Mouse (Mus musculus): Measurements from ENCODE around the gene Slc11a1. TPM values are rescaled to one million over a fixed set of nuclear protein-coding genes. Genes with fewer than 3 reads are reported as not detected.
"Not testable (repeated sequence)": the region's sequence is repeated elsewhere in the genome, so short reads cannot be mapped to it uniquely, and the experiment has no call there.

Gene Slc11a1
- polyA plus RNA-seq, 1 experiment from 2014 or later, result 0.10 TPM

GRCm38 (mm10) chr1:74393697-74394096 is 18.7 kb downstream of the Slc11a1 start:
- ATAC-seq, result no peak
- in situ Hi-C loops (cut with MboI; ENCODE audit: low pct_unique_long_range_greater_than_20kb), result no loop called here
- DNase-seq (ENCODE audit: low read depth, low spot score), result no peak
- no peak for TF ChIP-seq CTCF (IDR thresholded peaks at IDR 0.05)
- CTCF ChIA-PET, result no interaction called here
- no peaks in the 10 kb centered on the region for H3K27me3 ChIP-seq
- POLR2A ChIA-PET, result no interaction called here

- TF ChIP-seq CTCF (IDR thresholded peaks at IDR 0.05), result no peak
- DNase-seq (ENCODE audit: low read depth, low spot score) (no peak), ATAC-seq (no peak)
- in situ Hi-C loops (cut with MboI; ENCODE audit: low pct_unique_long_range_greater_than_20kb), result no loop called here
- CTCF ChIA-PET, result no interaction called here
- POLR2A ChIA-PET, result no interaction called here
- no peaks in the 10 kb centered on the region for H3K27me3 ChIP-seq
Measured at GRCm38 (mm10) chr1:74394311-74394710, 19.3 kb downstream of the Slc11a1 start.

DNA sequence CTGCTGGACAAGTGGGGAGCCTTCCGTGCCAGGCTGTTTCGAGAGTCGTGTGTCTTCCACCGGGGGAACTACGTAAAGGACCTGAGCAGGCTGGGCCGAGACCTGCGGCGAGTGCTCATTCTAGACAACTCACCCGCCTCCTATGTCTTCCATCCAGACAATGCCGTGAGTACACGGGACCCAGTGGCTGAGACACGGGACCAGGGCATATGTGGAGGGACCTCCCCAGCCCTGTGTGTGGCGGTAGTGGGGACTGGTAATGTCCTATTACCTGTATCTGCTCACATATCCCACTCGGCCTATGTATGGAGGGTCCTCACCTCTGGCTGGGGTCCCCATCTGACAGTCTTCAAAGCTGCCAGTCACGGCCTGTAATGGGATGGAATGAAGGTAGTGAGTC is 19.9 kb downstream of the Slc11a1 start:
- no peak for ATAC-seq
- H3K27me3 ChIP-seq, result no peaks in the 10 kb centered on the region
- DNase-seq (ENCODE audit: low read depth, low spot score), result no peak
- CTCF ChIA-PET, result no interaction called here
- POLR2A ChIA-PET, result interaction anchor here (0.6 kb wide), 1 partner anchor 15 kb away, joined by 3 read pairs; no protein-coding TSS in a partner anchor
- in situ Hi-C loops (cut with MboI; ENCODE audit: low pct_unique_long_range_greater_than_20kb), result loop anchor here (5.0 kb wide), 1 partner anchor 52 kb away; no protein-coding TSS in a partner anchor
- no peak for TF ChIP-seq CTCF (IDR thresholded peaks at IDR 0.05)

GRCm38 (mm10) chr1:74395290-74395689 is 20.3 kb downstream of the Slc11a1 start:
- POLR2A ChIA-PET, result interaction anchor here (0.6 kb wide), 1 partner anchor 15 kb away, joined by 3 read pairs; no protein-coding TSS in a partner anchor
- H3K27me3 ChIP-seq, result no peaks in the 10 kb centered on the region
- in situ Hi-C loops (cut with MboI; ENCODE audit: low pct_unique_long_range_greater_than_20kb), result loop anchor here (5.0 kb wide), 1 partner anchor 52 kb away; no protein-coding TSS in a partner anchor

DNA sequence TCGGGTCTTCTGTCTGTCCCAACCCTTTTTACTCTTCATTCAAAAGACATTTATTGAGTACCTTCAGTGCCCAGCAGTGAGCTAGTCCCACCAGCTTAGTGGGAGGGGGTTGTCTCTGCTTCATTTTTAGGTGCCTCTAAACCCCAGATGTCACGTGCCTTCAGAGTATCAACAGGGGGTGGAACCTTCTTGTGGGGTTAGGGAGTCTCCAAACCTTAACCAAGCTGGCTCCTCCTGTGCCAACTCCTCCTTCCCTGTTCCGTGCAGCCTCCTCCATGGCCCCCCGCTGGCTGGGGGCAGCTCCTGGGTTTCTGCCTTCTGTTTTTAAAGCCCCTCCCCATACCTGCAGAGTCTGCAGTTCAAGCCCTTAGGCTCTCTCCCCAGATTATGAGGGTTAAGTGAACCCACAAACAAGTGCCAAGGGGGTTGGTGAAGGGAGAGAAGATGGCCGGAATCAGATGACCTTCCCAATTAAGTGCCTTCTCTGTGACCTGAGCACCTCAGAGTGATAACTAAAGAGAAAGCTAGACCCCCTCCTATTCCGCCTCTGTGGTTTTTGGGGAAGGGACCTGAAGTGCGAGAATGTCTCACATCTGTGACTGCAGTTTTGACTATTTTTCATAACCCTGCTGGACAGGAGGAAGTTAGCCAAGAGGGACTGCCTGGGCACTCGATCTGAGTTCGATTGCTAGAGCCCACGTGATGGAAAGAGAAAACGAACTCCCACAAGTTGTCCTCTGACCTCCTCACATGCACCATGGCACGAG is 21.6 kb downstream of the Slc11a1 start:
- H3K27me3 ChIP-seq; DNase-seq (ENCODE audit: low read depth, low spot score); ATAC-seq: not testable (repeated sequence)
- ChIA-PET POLR2A (interaction anchor here (1.2 to 1.4 kb wide), 2 partner anchors 42 to 51 kb away, joined by 4 to 5 read pairs; no protein-coding TSS in a partner anchor), CTCF (interaction anchor here (1.0 to 1.6 kb wide), 6 partner anchors 35 to 58 kb away, joined by 3 to 17 read pairs (median 4); no protein-coding TSS in a partner anchor)
- in situ Hi-C loops (cut with MboI; ENCODE audit: low pct_unique_long_range_greater_than_20kb), result loop anchor here (5.0 kb wide), 1 partner anchor 51 kb away; no protein-coding TSS in a partner anchor

More at GRCm38 (mm10) chr1:74395290-74395689, 20.3 kb downstream of the Slc11a1 start:
- ATAC-seq (no peak), DNase-seq (ENCODE audit: low read depth, low spot score) (no peak)
- CTCF ChIA-PET, result no interaction called here
- TF ChIP-seq CTCF (IDR thresholded peaks at IDR 0.05), result no peak

DNA sequence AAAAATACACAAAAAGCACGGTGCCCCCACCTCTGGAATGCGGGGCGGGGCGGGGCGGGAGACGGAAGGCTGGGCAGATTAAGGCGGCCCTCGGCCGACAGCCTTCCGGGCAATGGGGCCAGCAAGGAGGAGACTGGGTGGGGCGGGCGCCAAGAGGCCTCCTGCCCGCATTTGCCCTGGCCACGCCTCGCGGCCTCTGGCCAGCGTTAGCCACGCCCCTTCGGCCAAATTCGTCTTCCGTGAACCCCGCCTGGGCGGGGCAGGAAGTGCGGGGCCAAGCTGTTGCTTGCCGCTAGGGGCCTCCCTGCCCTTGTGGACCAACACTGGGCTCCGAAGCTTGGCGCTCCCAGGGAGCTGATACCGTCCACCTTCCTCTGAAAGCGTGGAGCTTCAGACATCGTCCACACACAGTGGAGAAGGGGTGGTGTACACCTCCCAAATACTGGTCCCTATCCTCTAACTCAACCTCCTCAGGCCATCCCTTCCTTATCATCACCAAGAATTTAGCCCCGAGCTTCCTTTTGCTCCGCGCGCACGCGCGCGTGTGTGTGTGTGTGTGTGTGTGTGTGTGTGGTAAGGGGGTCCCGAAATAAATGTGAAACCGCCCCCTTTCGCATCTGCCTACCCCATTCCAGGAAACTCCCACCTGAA is 22.4 kb downstream of the Slc11a1 start:
- CTCF ChIA-PET, result interaction anchor here (0.8 to 1.6 kb wide), 10 partner anchors 9 to 58 kb away, joined by 3 to 17 read pairs (median 3); partner anchors contain the start of gene Vil1
- TF ChIP-seq CTCF (IDR thresholded peaks at IDR 0.05), result no peak
- POLR2A ChIA-PET, result interaction anchor here (0.7 to 1.4 kb wide), 7 partner anchors 10 to 83 kb away, joined by 3 to 5 read pairs (median 4); no protein-coding TSS in a partner anchor
- peak; percentile 86 for DNase-seq (ENCODE audit: low read depth, low spot score)
- peak; percentile 92 for ATAC-seq
- H3K27me3 ChIP-seq, result no peaks in the 10 kb centered on the region
- in situ Hi-C loops (cut with MboI; ENCODE audit: low pct_unique_long_range_greater_than_20kb), result loop anchor here (5.0 kb wide), 1 partner anchor 50 kb away; no protein-coding TSS in a partner anchor

DNA sequence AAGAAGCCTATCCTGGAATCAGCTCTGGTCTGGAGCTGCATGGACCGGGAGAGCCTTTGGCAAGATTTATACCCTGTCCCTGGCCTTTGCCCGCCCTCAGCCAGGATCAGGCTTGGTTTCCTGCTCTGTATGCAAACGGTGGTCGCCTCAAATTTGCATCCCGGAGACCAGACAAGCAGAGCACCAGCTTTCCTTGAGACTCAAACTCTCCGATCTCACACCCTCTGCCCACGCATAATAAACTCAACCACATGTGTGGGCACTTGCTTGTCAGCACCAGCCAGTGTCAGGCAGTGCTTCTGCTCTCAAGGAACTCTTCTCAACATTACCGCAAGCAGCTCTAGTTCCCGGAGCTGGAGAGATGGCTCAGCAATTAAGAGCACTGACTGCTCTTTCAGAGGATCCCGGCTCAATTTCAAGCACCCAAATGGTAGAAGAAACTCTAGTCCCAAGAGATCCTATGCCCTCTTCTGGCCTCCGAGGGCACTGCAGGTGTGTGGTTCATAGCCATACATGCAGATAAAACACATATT is 23.0 kb downstream of the Slc11a1 start:
- CTCF ChIA-PET, result interaction anchor here (0.8 to 1.6 kb wide), 10 partner anchors 10 to 57 kb away, joined by 3 to 17 read pairs (median 3); partner anchors contain the start of gene Vil1
- POLR2A ChIA-PET, result interaction anchor here (0.7 to 1.4 kb wide), 6 partner anchors 11 to 83 kb away, joined by 3 to 5 read pairs (median 4); no protein-coding TSS in a partner anchor
- TF ChIP-seq CTCF (IDR thresholded peaks at IDR 0.05), result no peak
- DNase-seq (ENCODE audit: low read depth, low spot score) (no peak), ATAC-seq (no peak)
- H3K27me3 ChIP-seq, result no peaks in the 10 kb centered on the region
- in situ Hi-C loops (cut with MboI; ENCODE audit: low pct_unique_long_range_greater_than_20kb), result loop anchor here (5.0 kb wide), 1 partner anchor 49 kb away; no protein-coding TSS in a partner anchor

DNA sequence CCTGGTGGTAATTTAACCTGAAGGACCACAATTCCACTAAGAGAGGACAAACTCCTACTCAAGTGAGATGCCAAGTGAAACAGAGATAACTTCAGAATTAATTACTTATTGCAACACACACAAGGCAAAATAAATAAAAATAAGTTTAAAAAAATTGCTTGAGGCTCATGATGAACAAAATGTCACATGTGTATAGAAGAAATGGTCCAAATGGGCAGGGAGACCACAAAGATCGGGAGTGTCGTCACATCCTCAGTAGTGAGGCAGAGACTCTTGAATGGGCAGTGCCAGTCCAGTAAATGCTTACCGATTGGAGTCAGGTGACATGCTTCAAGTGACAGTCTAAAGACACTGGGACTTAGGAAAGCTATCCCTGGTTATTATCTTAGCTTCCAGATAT is 25.5 kb downstream of the Slc11a1 start:
- no peak for TF ChIP-seq CTCF (IDR thresholded peaks at IDR 0.05)
- H3K27me3 ChIP-seq, result no peaks in the 10 kb centered on the region
- ATAC-seq (no peak), DNase-seq (ENCODE audit: low read depth, low spot score) (no peak)
- ChIA-PET CTCF (interaction anchor here (1.4 to 2.0 kb wide), 2 partner anchors 33 to 52 kb away, joined by 3 to 5 read pairs; no protein-coding TSS in a partner anchor), POLR2A (no interaction called here)
- in situ Hi-C loops (cut with MboI; ENCODE audit: low pct_unique_long_range_greater_than_20kb), result no loop called here

GRCm38 (mm10) chr1:74401015-74401702 is 26.2 kb downstream of the Slc11a1 start:
- TF ChIP-seq CTCF (IDR thresholded peaks at IDR 0.05), result no peak
- CTCF ChIA-PET, result interaction anchor here (1.4 kb wide), 1 partner anchor 51 kb away, joined by 3 read pairs; no protein-coding TSS in a partner anchor
- ATAC-seq, result no peak
- in situ Hi-C loops (cut with MboI; ENCODE audit: low pct_unique_long_range_greater_than_20kb), result no loop called here
- H3K27me3 ChIP-seq, result no peaks in the 10 kb centered on the region
- POLR2A ChIA-PET, result no interaction called here
- DNase-seq (ENCODE audit: low read depth, low spot score), result no peak

GRCm38 (mm10) chr1:74404206-74404605 is 29.2 kb downstream of the Slc11a1 start:
- TF ChIP-seq CTCF (IDR thresholded peaks at IDR 0.05), result no peak
- ChIA-PET POLR2A (no interaction called here), CTCF (no interaction called here)
- ATAC-seq, result no peak
- in situ Hi-C loops (cut with MboI; ENCODE audit: low pct_unique_long_range_greater_than_20kb), result no loop called here
- no peak for DNase-seq (ENCODE audit: low read depth, low spot score)
- no peaks in the 10 kb centered on the region for H3K27me3 ChIP-seq
